Mouse (Mus musculus): Measurements from ENCODE around the gene Fam172a. TPM values are rescaled to one million over a fixed set of nuclear protein-coding genes. Genes with fewer than 3 reads are reported as not detected.
A peak's percentile ranks its signal among the peaks of the same experiment; 100 is the strongest.

Fam172a gene
- total and polyA plus RNA-seq, 3 experiments, result 33.4 to 89.8 (median 45.3) TPM

- DNase-seq (ENCODE audit: low spot score) (no peak), ATAC-seq (ENCODE audit: extremely low read depth, insufficient number of reproducible peaks, low FRiP score, poor library complexity, severe bottlenecking) (no peak)
- H3K4me1 ChIP-seq (ENCODE audit: insufficient read depth, low read depth, low read length), result no peaks in the 10 kb centered on the region
- H3K27me3 ChIP-seq (ENCODE audit: insufficient read depth, low read length), result no peaks in the 10 kb centered on the region
- H3K4me3 ChIP-seq (ENCODE audit: low read depth, low read length), result no peak overlapping the region
- no peaks in the 10 kb centered on the region for H3K9me3 ChIP-seq (replicated peaks)
- TF ChIP-seq TAL1 (conservative IDR thresholded peaks at IDR 0.05; ENCODE audit: low read depth, low read length) (no peak), GATA2 (IDR thresholded peaks at IDR 0.05; ENCODE audit: borderline replicate concordance, low read depth, low read length) (no peak), CTCF (IDR thresholded peaks at IDR 0.05; ENCODE audit: low read depth, low read length) (no peak), POLR2AphosphoS5 (IDR thresholded peaks at IDR 0.05; ENCODE audit: insufficient replicate concordance, low read depth, low read length) (no peak), GATA1 (IDR thresholded peaks at IDR 0.05; ENCODE audit: borderline replicate concordance, low read length) (no peak)
- peaks cover 7% of the 10 kb centered on the region for H3K36me3 ChIP-seq (replicated peaks)
Observed at GRCm38 (mm10) chr13:78118715-78119114, 416.9 kb downstream of the Fam172a start.

- no peak for DNase-seq (ENCODE audit: low spot score)
- TF ChIP-seq POLR2AphosphoS5 (IDR thresholded peaks at IDR 0.05; ENCODE audit: insufficient replicate concordance, low read depth, low read length) (no peak), GATA1 (IDR thresholded peaks at IDR 0.05; ENCODE audit: borderline replicate concordance, low read length) (no peak), GATA2 (IDR thresholded peaks at IDR 0.05; ENCODE audit: borderline replicate concordance, low read depth, low read length) (no peak), CTCF (IDR thresholded peaks at IDR 0.05; ENCODE audit: low read depth, low read length) (no peak), TAL1 (conservative IDR thresholded peaks at IDR 0.05; ENCODE audit: low read depth, low read length) (no peak)
- ATAC-seq (ENCODE audit: extremely low read depth, insufficient number of reproducible peaks, low FRiP score, poor library complexity, severe bottlenecking), result no peak
- Histone ChIP-seq H3K9me3 (replicated peaks) (no peaks in the 10 kb centered on the region), H3K4me1 (ENCODE audit: insufficient read depth, low read depth, low read length) (no peaks in the 10 kb centered on the region), H3K36me3 (replicated peaks) (peaks cover 7% of the 10 kb centered on the region), H3K4me3 (ENCODE audit: low read depth, low read length) (no peak overlapping the region), H3K27me3 (ENCODE audit: insufficient read depth, low read length) (no peaks in the 10 kb centered on the region)
Observed at GRCm38 (mm10) chr13:78121991-78122390, 420.2 kb downstream of the Fam172a start.

- Histone ChIP-seq H3K9me3 (replicated peaks) (no peaks in the 10 kb centered on the region), H3K4me3 (ENCODE audit: low read depth, low read length) (no peak overlapping the region), H3K4me1 (ENCODE audit: insufficient read depth, low read depth, low read length) (no peaks in the 10 kb centered on the region), H3K36me3 (replicated peaks) (peaks cover 7% of the 10 kb centered on the region), H3K27me3 (ENCODE audit: insufficient read depth, low read length) (no peaks in the 10 kb centered on the region)
- DNase-seq (ENCODE audit: low spot score) (no peak), ATAC-seq (ENCODE audit: extremely low read depth, insufficient number of reproducible peaks, low FRiP score, poor library complexity, severe bottlenecking) (no peak)
- no peak for TF ChIP-seq TAL1 (conservative IDR thresholded peaks at IDR 0.05; ENCODE audit: low read depth, low read length)
- no peak for TF ChIP-seq GATA2 (IDR thresholded peaks at IDR 0.05; ENCODE audit: borderline replicate concordance, low read depth, low read length)
- TF ChIP-seq CTCF (IDR thresholded peaks at IDR 0.05; ENCODE audit: low read depth, low read length), result no peak
- no peak for TF ChIP-seq GATA1 (IDR thresholded peaks at IDR 0.05; ENCODE audit: borderline replicate concordance, low read length)
- TF ChIP-seq POLR2AphosphoS5 (IDR thresholded peaks at IDR 0.05; ENCODE audit: insufficient replicate concordance, low read depth, low read length), result no peak
Observed at GRCm38 (mm10) chr13:78123911-78124426, 422.1 kb downstream of the Fam172a start.

GRCm38 (mm10) chr13:78157465-78157864, 455.6 kb downstream of the Fam172a start:
- ATAC-seq (ENCODE audit: extremely low read depth, insufficient number of reproducible peaks, low FRiP score, poor library complexity, severe bottlenecking), result no peak
- H3K4me1 ChIP-seq (ENCODE audit: insufficient read depth, low read depth, low read length), result no peaks in the 10 kb centered on the region
- no peaks in the 10 kb centered on the region for H3K27me3 ChIP-seq (ENCODE audit: insufficient read depth, low read length)
- H3K36me3 ChIP-seq (replicated peaks), result no peaks in the 10 kb centered on the region
- no peak overlapping the region for H3K4me3 ChIP-seq (ENCODE audit: low read depth, low read length)
- no peak for TF ChIP-seq CTCF (IDR thresholded peaks at IDR 0.05; ENCODE audit: low read depth, low read length)
- no peak for TF ChIP-seq GATA2 (IDR thresholded peaks at IDR 0.05; ENCODE audit: borderline replicate concordance, low read depth, low read length)
- no peak for TF ChIP-seq GATA1 (IDR thresholded peaks at IDR 0.05; ENCODE audit: borderline replicate concordance, low read length)
- TF ChIP-seq TAL1 (conservative IDR thresholded peaks at IDR 0.05; ENCODE audit: low read depth, low read length), result no peak
- TF ChIP-seq POLR2AphosphoS5 (IDR thresholded peaks at IDR 0.05; ENCODE audit: insufficient replicate concordance, low read depth, low read length), result no peak
- H3K9me3 ChIP-seq (replicated peaks), result no peaks in the 10 kb centered on the region
- DNase-seq (ENCODE audit: low spot score), result no peak

GRCm38 (mm10) chr13:78162149-78162548, 460.3 kb downstream of the Fam172a start:
- Histone ChIP-seq H3K4me1 (ENCODE audit: insufficient read depth, low read depth, low read length) (peaks cover 5% of the 10 kb centered on the region; the same call in 1 of the 2 replicates), H3K36me3 (replicated peaks) (no peaks in the 10 kb centered on the region), H3K9me3 (replicated peaks) (no peaks in the 10 kb centered on the region), H3K4me3 (ENCODE audit: low read depth, low read length) (no peak overlapping the region), H3K27me3 (ENCODE audit: insufficient read depth, low read length) (no peaks in the 10 kb centered on the region)
- no peak for DNase-seq (ENCODE audit: low spot score)
- TF ChIP-seq POLR2AphosphoS5 (IDR thresholded peaks at IDR 0.05; ENCODE audit: insufficient replicate concordance, low read depth, low read length) (no peak), GATA2 (IDR thresholded peaks at IDR 0.05; ENCODE audit: borderline replicate concordance, low read depth, low read length) (no peak), TAL1 (conservative IDR thresholded peaks at IDR 0.05; ENCODE audit: low read depth, low read length) (no peak), CTCF (IDR thresholded peaks at IDR 0.05; ENCODE audit: low read depth, low read length) (no peak), GATA1 (IDR thresholded peaks at IDR 0.05; ENCODE audit: borderline replicate concordance, low read length) (no peak)
- no peak for ATAC-seq (ENCODE audit: extremely low read depth, insufficient number of reproducible peaks, low FRiP score, poor library complexity, severe bottlenecking)

- Histone ChIP-seq H3K36me3 (replicated peaks) (no peaks in the 10 kb centered on the region), H3K27me3 (ENCODE audit: insufficient read depth, low read length) (no peaks in the 10 kb centered on the region), H3K9me3 (replicated peaks) (no peaks in the 10 kb centered on the region), H3K4me1 (ENCODE audit: insufficient read depth, low read depth, low read length) (peaks cover 5% of the 10 kb centered on the region; the same call in 1 of the 2 replicates), H3K4me3 (ENCODE audit: low read depth, low read length) (peak overlapping the region; percentile 76)
- no peak for TF ChIP-seq GATA2 (IDR thresholded peaks at IDR 0.05; ENCODE audit: borderline replicate concordance, low read depth, low read length)
- TF ChIP-seq TAL1 (conservative IDR thresholded peaks at IDR 0.05; ENCODE audit: low read depth, low read length), result no peak
- TF ChIP-seq POLR2AphosphoS5 (IDR thresholded peaks at IDR 0.05; ENCODE audit: insufficient replicate concordance, low read depth, low read length), result no peak
- no peak for TF ChIP-seq GATA1 (IDR thresholded peaks at IDR 0.05; ENCODE audit: borderline replicate concordance, low read length)
- TF ChIP-seq CTCF (IDR thresholded peaks at IDR 0.05; ENCODE audit: low read depth, low read length), result no peak
- peak; percentile 99 for ATAC-seq (ENCODE audit: extremely low read depth, insufficient number of reproducible peaks, low FRiP score, poor library complexity, severe bottlenecking)
- DNase-seq (ENCODE audit: low spot score), result peak; percentile 86
Observed at GRCm38 (mm10) chr13:78163087-78163958, 461.5 kb downstream of the Fam172a start.

Measured in G1E (cell line).